Mouse (Mus musculus): ENCODE measurements around the gene Mtor. TPM values are rescaled to one million over a fixed set of nuclear protein-coding genes. Genes with fewer than 3 reads are reported as not detected.

The Mtor gene
- polyA plus RNA-seq, 2 experiments from 2014 or later: 7.9 to 13.0 TPM

DNA sequence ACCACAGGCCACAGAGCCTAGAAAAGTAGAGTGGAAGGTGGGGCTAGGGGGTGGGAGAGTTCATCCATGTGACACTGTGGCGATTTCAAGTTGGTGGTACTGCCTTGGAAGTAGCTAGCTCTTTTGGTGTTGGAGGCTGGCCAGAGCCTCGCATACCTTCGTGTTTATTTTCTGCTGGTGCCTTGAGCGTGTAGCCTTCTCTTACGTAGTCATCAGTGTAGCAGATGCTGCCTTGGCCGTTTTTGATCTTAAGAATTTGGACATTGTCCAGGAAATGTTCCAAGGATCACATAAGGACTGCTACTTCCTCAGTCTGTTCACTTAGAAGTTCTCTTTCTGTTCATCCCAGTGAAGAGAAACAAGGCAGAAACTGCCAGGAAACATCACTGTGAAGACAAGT is 42.1 kb downstream of the Mtor start:
- no peak for ATAC-seq

DNA sequence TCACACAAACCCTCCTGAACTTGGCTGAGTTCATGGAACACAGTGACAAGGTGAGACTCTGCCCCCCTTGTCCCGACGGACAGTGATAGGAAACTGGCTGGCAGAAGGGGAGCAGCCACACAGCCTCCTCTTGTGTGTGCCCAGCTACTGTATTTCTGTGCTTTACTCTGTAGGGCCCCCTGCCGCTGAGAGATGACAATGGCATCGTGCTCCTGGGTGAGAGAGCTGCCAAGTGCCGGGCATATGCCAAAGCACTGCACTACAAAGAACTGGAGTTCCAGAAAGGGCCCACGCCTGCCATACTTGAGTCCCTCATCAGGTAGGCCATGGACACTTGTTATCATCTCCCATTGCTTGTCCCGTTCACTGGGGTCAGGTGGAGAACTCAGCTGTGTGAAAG is 43.0 kb downstream of the Mtor start:
- ATAC-seq: no peak

DNA sequence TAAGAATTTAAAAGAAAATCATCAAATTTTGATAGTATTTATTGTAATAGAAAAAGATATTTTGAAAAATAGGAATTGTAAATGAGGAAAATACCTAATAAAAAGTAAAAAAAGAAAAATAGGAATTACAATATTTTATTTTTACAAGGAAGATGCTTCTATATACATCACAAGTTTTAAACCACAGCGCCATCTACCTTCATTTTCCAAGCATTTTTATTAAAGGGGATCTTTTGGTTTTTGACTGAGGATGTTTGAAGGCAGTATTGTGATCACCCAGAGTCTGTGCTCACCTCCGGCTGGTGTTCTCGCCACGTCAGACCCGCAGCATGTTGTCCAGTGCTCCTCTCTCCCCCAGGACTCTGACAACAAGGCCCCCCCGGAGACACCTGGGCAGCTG is 46.7 kb downstream of the Mtor start:
- ATAC-seq: no peak

DNA sequence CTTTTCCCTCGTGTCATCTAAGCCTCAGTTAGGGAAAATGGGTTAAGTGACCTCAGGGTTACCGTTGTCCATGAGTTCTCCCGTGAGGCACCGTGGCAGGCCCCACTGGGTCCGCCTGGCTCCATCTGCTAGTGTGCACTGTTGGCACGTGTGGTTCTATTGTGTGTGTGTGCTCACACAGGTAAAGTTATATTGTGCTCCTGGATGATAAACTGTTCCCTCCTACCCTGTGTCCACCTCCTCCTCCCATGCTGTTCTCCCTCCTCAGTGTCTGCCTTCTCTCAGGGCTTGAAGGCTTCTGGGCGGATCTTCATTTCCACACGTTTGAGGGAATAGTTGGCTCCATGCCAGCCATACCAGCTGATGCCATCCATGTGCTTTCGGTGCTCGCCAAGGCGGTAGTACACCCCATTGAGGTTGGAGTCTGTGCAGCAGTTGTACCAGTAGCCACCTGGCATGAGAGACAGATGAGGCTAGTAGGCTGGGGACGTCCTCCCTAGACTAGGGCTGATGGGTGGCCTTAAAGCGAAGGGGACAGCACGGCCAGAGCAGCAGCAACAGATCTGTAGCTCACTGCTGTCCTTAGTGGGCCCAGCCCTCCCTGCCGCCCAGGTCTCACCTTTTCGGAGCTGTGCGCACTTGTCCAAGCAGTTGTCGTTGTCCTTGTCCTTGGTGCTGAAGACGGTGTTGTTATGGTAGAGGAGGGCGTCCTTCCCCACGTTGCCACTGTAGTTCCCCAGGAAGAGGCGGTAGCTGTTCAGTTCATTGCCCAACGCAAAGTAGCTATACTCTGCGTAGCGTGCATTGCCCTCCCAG is 47.7 kb downstream of the Mtor start:
- ATAC-seq: no peak

DNA sequence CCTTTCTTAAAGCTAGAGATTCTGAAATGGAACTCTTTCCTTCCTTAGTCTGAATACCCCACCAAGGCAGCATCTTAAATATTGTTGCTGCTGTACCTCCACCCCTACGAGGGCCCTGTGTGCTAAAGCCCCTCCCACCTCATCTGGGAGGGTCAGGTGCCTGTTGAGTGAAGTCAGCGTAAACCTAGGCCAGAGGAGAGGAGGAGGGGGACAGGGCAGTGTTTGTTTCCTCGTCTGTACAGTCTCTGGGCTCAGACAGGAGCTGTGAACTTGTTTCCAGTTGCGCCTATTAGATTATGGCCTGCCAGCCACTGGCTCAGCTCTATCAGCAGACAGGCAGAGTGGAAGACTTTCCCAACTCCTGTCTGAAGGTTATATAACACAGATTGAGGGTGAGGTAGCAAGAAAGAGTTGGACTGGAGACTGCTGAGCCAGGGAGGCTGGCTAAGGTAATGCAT is 52.0 kb downstream of the Mtor start, which contains the start of gene Angptl7:
TSS of gene Angptl7 (minus strand) at position 51 of the 458 bp plus-strand sequence.
- no peak for ATAC-seq

DNA sequence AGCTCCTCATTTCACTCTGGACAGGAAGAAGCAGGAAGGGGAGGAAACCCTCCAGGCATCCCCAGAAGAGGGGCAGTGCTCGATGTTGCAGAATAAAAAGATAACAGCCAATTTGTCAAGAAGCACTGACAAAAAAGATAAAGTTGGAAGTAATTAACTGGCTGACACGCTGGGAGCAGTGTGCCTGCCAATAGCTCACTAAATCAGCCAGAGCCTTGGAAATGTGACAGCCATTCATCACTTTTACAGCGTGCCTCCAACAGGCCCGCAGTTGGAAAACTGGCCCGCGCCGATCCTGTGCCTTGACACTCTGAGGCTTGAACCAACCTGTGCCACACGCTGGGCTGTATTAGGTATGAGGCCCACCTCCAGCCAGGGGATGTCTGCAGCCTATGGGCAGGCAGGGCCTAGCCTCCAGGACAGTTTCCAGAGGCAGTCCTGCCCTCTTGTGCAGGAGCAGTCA is 56.1 kb downstream of the Mtor start:
- ATAC-seq: no peak

DNA sequence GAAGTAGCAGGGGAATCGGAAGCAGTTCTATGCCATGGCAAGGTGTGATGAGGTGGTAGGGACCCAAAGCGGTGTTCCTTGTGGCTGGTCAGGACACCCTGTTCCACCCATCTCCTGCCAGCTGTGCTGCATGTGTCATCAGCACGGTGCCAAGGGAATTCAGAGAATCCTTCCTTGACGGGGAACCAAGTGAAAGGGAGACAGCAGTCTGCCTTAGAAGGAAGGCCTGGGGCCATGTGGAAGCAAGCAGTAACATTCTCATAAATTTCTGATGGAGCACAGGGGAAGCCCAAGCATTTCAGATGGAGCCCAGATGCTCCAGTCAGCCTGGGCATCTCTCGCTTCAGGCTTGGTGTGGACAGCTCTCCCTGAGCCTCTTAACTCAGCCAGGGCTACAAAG is 59.2 kb downstream of the Mtor start:
- no peak for ATAC-seq

DNA sequence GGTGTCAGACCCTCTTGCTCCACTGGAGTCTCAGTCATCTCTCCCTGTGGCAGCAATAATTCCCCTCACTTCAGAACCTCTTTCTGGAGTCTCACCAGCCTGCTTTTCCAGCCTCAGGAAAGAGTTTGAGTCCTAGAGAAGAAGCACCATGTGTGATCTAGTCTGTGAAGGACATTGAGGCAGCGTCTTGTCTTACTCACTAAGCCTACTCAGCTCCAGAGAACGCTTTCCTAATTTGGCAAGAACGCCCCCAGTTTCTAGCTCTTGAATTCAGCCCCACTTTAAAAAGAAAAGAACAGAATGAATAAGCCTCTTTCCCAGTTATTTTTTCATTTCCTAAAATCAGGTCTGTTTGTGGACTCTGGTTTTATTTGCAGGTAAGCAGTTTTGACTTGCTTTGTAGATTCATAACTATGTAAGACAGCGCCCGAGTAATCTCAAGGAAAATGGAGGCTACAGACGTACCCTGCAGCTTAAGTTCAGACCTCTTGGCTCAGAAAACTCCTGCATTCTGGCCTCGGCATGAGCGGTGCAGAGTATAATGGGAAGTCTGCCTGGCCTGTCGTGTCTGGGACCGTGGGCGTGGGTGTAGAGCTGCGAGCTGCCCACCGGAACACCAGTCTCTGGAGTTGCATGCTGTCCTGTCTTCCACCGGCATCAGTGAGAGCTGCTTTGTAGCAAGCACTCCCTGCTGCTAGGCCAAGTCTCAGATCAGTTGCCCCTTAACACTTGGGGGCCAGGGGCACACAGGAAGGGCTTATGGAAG is 59.9 kb downstream of the Mtor start:
- no peak for ATAC-seq

DNA sequence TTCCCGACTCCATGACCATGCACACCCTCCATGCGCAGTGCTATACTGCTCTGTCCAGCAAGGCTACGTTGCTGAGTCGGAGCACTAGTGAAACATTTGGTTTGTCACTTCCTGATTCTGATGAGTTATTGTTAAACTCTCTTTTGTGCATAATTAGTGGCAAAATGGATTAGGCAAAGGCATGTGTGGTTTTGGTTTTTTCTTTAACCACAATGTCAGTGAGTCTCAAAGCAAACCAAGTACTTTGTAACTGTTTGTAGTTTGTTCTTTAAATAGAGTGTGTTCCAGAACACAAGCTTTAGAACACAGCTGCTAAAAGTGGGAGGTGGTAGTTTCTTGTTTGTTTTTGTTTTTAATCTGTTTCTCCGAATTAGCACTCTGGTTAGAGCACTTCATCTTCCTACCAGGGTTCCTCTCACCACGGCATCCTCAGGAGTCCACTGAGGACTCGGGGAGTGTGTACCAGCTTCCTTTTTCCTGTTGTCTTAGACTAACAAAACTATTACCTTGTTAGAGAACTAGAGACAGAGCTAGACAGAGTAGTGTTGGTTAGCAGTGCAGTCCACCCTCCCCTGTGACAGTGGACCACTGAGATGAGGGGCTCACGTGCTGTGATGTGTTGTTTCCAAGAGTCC is 61.2 kb downstream of the Mtor start:
- peak; percentile 58 for ATAC-seq

DNA sequence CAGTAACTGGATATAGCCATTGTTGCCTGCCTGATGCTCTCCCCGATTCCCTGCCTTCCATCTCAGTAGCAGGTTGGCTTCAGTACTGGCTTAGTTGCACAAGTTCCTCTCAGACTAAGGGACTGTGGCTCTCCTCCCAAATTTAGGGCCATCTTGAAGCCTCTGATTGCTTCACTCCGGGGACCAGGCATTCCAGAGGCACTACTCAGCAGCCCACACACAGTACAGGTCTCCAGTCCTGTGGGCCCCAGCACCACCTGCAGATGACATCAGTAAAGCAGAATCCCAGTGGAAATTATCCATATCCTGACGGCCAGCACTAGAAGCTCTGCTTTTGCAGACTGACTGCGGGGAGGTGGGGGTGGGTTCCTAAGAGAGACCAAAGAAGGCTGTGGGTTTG is 62.3 kb downstream of the Mtor start:
- ATAC-seq: no peak

DNA sequence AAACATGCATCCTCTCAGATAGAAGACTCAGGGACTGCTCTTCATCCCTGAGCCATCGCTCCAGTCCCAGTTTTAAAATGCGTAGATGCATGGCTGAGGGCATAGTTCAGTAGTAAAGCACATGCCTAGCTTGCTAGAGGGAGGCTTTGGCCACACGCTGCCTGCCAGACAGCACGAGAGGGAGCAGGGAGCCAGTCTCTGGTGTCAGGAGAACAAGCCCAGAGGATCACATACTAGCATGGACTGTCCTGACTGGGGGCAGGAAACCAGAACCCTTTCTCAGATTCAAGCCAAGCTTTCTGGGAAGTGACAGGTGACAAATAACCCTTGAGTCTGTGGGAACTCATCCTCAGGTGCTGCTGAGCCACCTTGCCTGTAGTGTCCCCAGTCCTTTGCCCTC is 62.9 kb downstream of the Mtor start:
- no peak for ATAC-seq

DNA sequence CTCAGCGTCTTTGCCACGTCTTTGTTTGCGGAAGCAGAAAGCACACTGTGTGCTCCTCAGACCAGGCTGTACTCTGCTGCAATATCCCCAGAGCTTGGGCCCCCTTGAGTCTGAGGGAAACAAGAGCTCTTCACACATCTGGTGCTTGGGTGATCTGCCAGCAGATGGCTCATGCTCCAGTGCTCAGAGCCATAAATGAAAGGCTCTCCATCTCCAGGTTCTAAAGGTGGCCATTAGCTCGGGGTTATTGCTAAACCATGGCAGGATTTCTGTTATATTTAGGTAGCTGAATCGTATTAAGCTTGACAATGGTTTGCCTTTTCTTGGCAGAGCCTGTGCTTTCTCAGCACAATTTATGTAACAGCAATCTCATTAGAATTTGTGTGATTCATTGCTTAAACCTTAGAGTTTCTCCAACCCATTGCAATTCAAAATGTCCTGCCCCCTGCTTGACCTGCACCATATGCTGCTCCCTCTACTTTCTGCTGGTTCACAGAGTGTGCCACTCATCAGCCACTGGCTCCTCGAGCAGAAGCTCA is 64.7 kb downstream of the Mtor start:
- ATAC-seq: no peak

DNA sequence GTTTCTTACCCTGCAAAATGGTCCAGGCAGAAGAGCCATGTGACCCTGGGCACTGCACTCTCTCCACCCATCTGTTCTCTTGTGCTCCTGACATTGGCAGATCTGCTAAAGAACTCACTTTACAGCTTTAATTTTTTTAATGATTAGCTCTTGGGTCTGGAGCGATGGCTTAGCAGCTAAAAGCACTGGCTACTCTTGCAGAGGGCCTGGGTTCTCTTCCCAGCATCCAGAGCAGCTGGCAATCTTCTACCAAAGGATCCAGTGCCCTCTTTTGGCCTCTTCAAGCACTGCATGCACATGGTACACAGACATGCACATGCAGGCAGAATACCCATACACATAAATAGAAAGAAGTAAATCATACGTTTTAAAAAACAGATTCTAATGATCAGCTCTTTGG is 66.9 kb downstream of the Mtor start:
- no peak for ATAC-seq

DNA sequence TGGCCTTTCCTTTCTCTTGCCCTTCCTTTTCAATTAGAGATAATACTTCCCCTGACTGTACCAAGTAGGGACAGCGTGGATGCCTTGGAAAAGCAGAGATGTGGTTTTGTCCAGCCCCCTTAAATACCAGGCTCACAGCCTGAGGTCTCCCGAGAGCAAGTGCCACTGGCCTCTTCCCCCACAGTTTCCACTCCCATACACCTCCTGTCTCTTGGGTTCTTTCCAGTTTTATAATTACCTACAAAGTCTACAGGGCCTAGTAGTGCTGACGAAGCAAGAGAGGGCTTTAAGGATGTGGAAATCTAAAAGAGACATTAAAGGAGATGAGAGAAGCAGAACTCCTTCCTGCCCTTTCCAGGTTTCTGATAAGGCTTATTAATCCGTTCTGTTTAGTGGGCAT is 69.4 kb downstream of the Mtor start:
- ATAC-seq: no peak

DNA sequence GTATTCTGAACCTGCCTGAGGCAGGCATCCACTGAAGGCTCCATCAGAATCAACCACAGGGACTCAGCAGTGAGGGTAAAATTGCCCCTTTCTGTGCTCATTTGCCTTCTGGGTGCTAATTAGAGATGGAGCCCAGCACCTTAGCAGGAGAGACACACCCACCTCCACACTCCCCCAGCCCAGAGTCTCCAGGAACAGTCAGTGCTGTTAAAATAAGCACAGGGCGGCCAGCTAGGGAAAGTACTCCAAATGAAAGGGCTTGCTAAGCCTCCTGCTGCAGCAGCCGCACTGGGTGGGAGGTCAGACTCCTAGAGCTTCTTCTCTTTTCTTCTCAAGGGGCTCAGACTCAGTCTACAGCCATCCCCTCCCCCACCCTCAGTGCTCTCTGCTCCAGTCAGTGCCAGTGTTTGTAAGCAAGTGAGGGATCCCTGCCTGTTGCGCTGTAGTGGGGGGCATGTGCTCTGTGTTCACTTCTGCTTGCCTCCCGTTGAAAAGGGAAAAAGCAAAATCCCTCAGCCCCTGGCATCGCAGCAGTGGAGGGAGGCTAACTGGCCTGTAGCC is 69.9 kb downstream of the Mtor start:
- no peak for ATAC-seq

DNA sequence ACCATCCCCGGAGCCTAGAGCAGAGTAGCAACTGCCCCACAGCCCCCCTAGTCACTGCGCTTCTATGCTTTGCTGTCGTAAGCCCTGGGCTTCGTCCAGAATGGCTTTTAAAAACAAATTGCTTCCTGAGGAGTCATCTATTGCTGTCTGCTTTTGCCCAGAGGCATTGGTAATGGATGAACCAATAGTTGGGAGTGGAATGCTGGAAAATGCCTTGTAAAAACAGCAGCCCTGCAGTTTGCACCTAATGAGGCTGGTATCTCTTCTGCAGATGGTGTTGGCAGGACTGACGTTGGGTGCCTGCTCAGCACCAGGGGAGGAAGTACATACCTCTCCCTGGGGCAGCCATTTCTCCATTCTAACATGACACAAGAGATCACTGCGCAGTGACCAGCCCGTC is 75.1 kb downstream of the Mtor start:
- ATAC-seq: no peak

DNA sequence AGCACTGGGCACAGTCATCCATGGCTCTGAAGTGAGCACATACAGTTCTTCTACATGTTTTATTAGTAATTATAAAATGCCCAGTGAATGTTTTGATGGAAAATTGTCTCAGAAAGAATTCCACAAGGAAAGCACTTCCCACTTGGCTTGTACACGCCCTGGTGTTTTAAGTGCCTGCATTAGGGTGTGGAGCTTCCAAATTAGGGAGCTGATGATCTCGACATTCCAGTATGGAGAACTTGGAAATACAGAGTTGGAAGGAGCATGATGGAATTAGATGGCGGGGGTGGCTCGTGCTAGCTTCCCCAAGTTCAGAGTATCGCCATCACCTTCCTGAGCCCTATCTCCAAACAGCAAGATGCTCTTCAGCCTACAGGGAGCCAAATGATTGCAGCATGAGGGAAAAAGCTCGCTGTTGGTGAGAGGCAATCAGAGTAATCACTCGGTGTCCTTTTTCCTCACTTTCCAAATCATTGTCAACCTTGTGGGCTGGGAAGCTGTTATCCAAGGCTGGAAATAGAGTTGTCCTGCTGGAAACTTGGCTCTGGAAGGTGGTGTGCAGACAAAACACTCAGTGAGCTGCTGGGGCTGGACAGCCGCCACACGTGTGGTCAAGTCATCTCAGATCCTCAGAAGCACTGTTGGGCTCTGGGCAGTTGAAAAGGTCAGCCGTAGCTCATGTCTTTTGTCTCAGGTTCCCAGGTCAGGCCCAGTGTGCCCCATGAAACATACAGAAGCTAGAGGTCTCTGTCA is 78.9 kb downstream of the Mtor start:
- ATAC-seq: no peak

DNA sequence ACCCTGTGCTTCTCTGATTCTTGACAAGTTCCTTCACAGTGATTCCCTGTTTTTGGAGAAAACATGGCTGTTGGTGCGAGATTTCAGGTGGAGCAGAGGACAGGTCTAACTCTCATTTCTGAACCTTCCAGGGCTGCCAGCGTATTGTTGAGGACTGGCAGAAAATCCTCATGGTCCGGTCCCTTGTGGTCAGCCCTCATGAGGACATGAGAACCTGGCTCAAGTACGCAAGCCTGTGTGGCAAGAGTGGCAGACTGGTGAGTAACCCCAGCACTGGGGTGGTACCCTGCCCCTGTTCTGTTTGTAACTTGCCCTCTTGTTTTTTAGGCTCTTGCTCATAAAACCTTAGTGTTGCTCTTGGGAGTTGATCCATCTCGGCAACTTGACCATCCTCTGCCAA is 81.9 kb downstream of the Mtor start:
- ATAC-seq: no peak

DNA sequence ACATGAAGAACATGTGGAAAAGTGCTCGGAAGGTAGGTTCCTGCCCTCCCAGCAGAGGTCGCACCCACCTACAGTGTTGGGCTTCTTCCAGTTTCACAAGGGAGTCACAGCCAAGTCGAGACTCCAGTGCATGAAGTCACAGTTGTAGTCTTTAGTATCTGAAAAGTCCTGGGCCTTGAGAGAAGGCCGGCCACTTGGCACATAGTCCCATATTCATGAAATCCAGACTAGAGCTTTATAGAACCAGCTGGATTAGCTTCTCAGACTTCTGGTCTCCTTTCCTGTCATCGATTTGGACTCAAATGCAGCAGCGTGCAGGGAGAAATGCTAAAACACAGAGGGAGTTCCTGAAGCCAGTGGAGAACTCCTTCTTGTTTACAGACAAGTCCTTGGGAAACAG is 82.4 kb downstream of the Mtor start:
- ATAC-seq: no peak

DNA sequence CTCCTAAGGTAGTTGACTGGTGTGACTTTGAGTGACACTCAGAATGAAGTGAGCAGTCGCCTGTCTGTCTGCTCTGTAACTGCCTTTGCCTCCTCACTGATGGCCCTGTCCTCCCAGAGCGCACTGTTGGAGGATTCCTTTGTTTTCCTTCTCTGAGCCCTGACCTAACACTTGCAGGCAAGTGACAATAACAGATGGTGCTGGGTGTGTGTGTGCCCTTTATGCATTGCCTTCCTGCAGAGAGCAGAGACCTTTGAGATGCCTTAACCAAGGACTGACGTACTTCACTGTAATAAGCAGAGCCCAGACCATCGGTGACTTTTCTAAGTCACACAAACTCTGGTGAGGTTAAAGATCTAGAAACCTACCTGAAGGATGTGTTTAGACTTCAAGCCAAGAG is 82.9 kb downstream of the Mtor start:
- ATAC-seq: no peak

DNA sequence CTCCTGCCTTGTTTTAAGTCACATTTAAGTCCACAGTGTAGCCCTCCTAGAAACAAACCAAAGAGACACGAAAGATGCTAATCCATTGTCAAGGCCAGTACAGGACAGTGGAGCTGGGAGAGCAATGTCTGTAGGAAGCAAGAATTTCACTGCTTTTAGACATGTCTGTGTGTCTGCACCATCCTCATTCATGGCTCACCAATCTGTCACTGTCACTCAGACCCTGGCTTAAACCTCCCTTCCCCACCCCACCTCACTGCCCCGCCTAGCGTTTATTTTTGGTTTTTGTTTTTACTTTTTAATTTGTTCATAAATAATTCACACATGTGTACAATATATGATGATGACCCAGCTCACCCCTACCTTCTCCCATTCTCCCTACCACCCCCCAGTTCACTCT is 84.1 kb downstream of the Mtor start:
- no peak for ATAC-seq

Data from CD4-positive, CD25-positive, alpha-beta regulatory T cell, adult 4 months (primary cell).